Mouse (Mus musculus) embryonic facial prominence, embryonic 14.5 days (tissue): ENCODE measurements at regions not wholly inside any gene's neighbourhood (a gene's known extent, or its start where the extent isn't known, plus 50 kb on each side); places are given as distances from the start of the nearest gene placed in this dataset.

Experiments used
- ATAC-seq: fragments of 200-750 bp; cut with Nextera tagmentation; 2 replicates; pipeline ENCODE4 v1.8.0; 2017; ENCODE audit warnings: low read depth, moderate number of reproducible peaks, moderate TSS enrichment
- DNase-seq: peaks from one replicate; pipeline ENCODE4 v3.0.0-alpha.2; 2015; ENCODE audit warnings: low spot score
- H3K27ac ChIP-seq: fragments of 300-500 bp; sonication (generic); replicated peaks from 2 replicates; pipeline ENCODE4 v1.5.1; 2014; ENCODE audit warnings: low read depth, mild to moderate bottlenecking, low read length, moderate library complexity
- H3K27me3 ChIP-seq: fragments of 300-500 bp; sonication (generic); replicated peaks from 2 replicates; pipeline ENCODE4 v1.6.1; 2014; ENCODE audit warnings: low read length; ENCODE audit not compliant: control insufficient read depth, insufficient read depth
- H3K36me3 ChIP-seq: fragments of 300-500 bp; sonication (generic); 2 replicates; pipeline ENCODE4 v1.6.1; 2014; ENCODE audit warnings: low read length, mixed read lengths; ENCODE audit not compliant: control insufficient read depth, insufficient read depth
- H3K4me1 ChIP-seq: fragments of 300-500 bp; sonication (generic); 2 replicates; pipeline ENCODE4 v1.6.1; 2014; ENCODE audit warnings: antibody characterized with exemption, low read length; ENCODE audit not compliant: control insufficient read depth, insufficient read depth
- H3K4me2 ChIP-seq: fragments of 300-500 bp; sonication (generic); 2 replicates; pipeline ENCODE4 v1.6.1; 2014; ENCODE audit warnings: low read depth, mild to moderate bottlenecking, low read length, moderate library complexity, mixed read lengths
- H3K4me3 ChIP-seq: fragments of 300-500 bp; sonication (generic); 2 replicates; pipeline ENCODE4 v1.5.1; 2014; ENCODE audit warnings: low read depth, mild to moderate bottlenecking, low read length
- H3K9ac ChIP-seq: fragments of 300-500 bp; sonication (generic); 2 replicates; pipeline ENCODE4 v1.6.1; 2014; ENCODE audit warnings: low read depth, mild to moderate bottlenecking, low read length, moderate library complexity, mixed read lengths
- H3K9me3 ChIP-seq: fragments of 300-500 bp; sonication (generic); 2 replicates; pipeline ENCODE4 v1.6.1; 2016; ENCODE audit warnings: low read length; ENCODE audit not compliant: control insufficient read depth
- WGBS: fragments of 180-500 bp; shearing (Covaris S2); extraction: QIAGEN DNeasy Blood & Tissue Kit; methylation state at CpG from one replicate; pipeline ENCODE4 v1.1.7; 2014; 5-methylcytosine and 5-hydroxymethylcytosine counted together

- Histone ChIP-seq H3K9ac (no peak overlapping the region), H3K9me3 (no peaks in the 10 kb centered on the region), H3K4me3 (no peak overlapping the region), H3K4me2 (peak overlapping the region; percentile 11; the same call in 1 of the 2 replicates), H3K4me1 (peaks cover 22% of the 10 kb centered on the region), H3K36me3 (no peaks in the 10 kb centered on the region), H3K27me3 (no peaks in the 10 kb centered on the region), H3K27ac (peak overlapping the region; percentile 31; the same call in 1 of the 2 replicates)
- DNase-seq, result peak; percentile 49
- 23% methylated on average over 17 of the region's 17 CpGs for WGBS
- no peak for ATAC-seq
Observed at GRCm38 (mm10) chr10:83882119-83882890, 159.6 kb downstream of the 1500009L16Rik start.

- Histone ChIP-seq H3K9me3 (no peaks in the 10 kb centered on the region), H3K4me1 (peaks cover 22% of the 10 kb centered on the region), H3K9ac (no peak overlapping the region), H3K4me3 (no peak overlapping the region), H3K27me3 (no peaks in the 10 kb centered on the region), H3K36me3 (no peaks in the 10 kb centered on the region), H3K4me2 (no peak overlapping the region; the same call in 1 of the 2 replicates), H3K27ac (peak overlapping the region; percentile 31; the same call in 1 of the 2 replicates)
- 46% methylated on average over 1 of the region's 1 CpGs for whole genome bisulfite sequencing
- peak; percentile 60 for DNase-seq
- ATAC-seq, result 0 out of 2 replicates have a peak, but pooled peaks have one; percentile 12
Observed at GRCm38 (mm10) chr10:83882891-83883185, 160.2 kb downstream of the 1500009L16Rik start.

GRCm38 (mm10) chr10:83884553-83884952 is 161.9 kb downstream of the 1500009L16Rik start:
- no peaks in the 10 kb centered on the region for H3K9me3 ChIP-seq
- no peaks in the 10 kb centered on the region for H3K36me3 ChIP-seq
- H3K4me3 ChIP-seq, result no peak overlapping the region
- H3K4me1 ChIP-seq, result peaks cover 22% of the 10 kb centered on the region
- no peaks in the 10 kb centered on the region for H3K27me3 ChIP-seq
- no peak overlapping the region for H3K4me2 ChIP-seq
- no peak for DNase-seq
- WGBS, result 94% methylated on average over 2 of the region's 2 CpGs
- no peak overlapping the region for H3K27ac ChIP-seq
- no peak for ATAC-seq
- no peak overlapping the region for H3K9ac ChIP-seq

- H3K4me1 ChIP-seq, result no peaks in the 10 kb centered on the region
- H3K4me2 ChIP-seq, result no peak overlapping the region
- no peak overlapping the region for H3K4me3 ChIP-seq
- H3K9ac ChIP-seq, result no peak overlapping the region
- no peaks in the 10 kb centered on the region for H3K27me3 ChIP-seq
- ATAC-seq, result peak; percentile 57; the same call in 1 of the 2 replicates
- no peaks in the 10 kb centered on the region for H3K36me3 ChIP-seq
- H3K27ac ChIP-seq, result no peak overlapping the region
- peak; percentile 65 for DNase-seq
- no peaks in the 10 kb centered on the region for H3K9me3 ChIP-seq
- 46% methylated on average over 6 of the region's 6 CpGs for WGBS
Observed at GRCm38 (mm10) chr10:83888587-83888986, 165.9 kb downstream of the 1500009L16Rik start.

- Histone ChIP-seq H3K27me3 (no peaks in the 10 kb centered on the region), H3K9me3 (no peaks in the 10 kb centered on the region), H3K4me1 (peaks cover 11% of the 10 kb centered on the region), H3K4me2 (no peak overlapping the region), H3K4me3 (no peak overlapping the region), H3K36me3 (no peaks in the 10 kb centered on the region), H3K9ac (no peak overlapping the region), H3K27ac (peak overlapping the region; percentile 31; the same call in 1 of the 2 replicates)
- peak; percentile 71 for ATAC-seq
- 16% methylated on average over 3 of the region's 3 CpGs for WGBS
- DNase-seq, result peak; percentile 88
Observed at GRCm38 (mm10) chr10:83895741-83896150, 173.1 kb downstream of the 1500009L16Rik start.

GRCm38 (mm10) chr10:83896160-83896559 is 173.5 kb downstream of the 1500009L16Rik start:
- no peaks in the 10 kb centered on the region for H3K36me3 ChIP-seq
- DNase-seq (no peak), ATAC-seq (no peak)
- no peak overlapping the region for H3K4me3 ChIP-seq
- no peak overlapping the region for H3K9ac ChIP-seq
- H3K4me2 ChIP-seq, result no peak overlapping the region
- H3K4me1 ChIP-seq, result peaks cover 11% of the 10 kb centered on the region
- H3K9me3 ChIP-seq, result no peaks in the 10 kb centered on the region
- H3K27me3 ChIP-seq, result no peaks in the 10 kb centered on the region
- no peak overlapping the region for H3K27ac ChIP-seq
- 69% methylated on average over 5 of the region's 5 CpGs for WGBS

GRCm38 (mm10) chr10:83897558-83897957 is 174.9 kb downstream of the 1500009L16Rik start:
- 58% methylated on average over 6 of the region's 6 CpGs for WGBS
- no peak overlapping the region for H3K4me2 ChIP-seq
- ATAC-seq, result no peak

GRCm38 (mm10) chr10:83906751-83907150 is 184.1 kb downstream of the 1500009L16Rik start:
- Histone ChIP-seq H3K4me2 (no peak overlapping the region), H3K27me3 (no peaks in the 10 kb centered on the region), H3K9me3 (no peaks in the 10 kb centered on the region), H3K9ac (no peak overlapping the region), H3K27ac (no peak overlapping the region), H3K4me1 (no peaks in the 10 kb centered on the region), H3K36me3 (no peaks in the 10 kb centered on the region), H3K4me3 (no peak overlapping the region)
- ATAC-seq (no peak), DNase-seq (no peak)
- WGBS, result 59% methylated on average over 8 of the region's 8 CpGs

More at GRCm38 (mm10) chr10:83897558-83897957, 174.9 kb downstream of the 1500009L16Rik start:
- no peaks in the 10 kb centered on the region for H3K27me3 ChIP-seq
- DNase-seq, result peak; percentile 63
- H3K4me1 ChIP-seq, result peaks cover 11% of the 10 kb centered on the region
- no peak overlapping the region for H3K9ac ChIP-seq
- H3K27ac ChIP-seq, result no peak overlapping the region
- no peaks in the 10 kb centered on the region for H3K9me3 ChIP-seq
- H3K4me3 ChIP-seq, result no peak overlapping the region
- H3K36me3 ChIP-seq, result no peaks in the 10 kb centered on the region
